Mouse (Mus musculus) lung, embryonic 14.5 days (tissue): Measurements from ENCODE around the gene Olfr1394. TPM values are rescaled to one million over a fixed set of nuclear protein-coding genes. Genes with fewer than 3 reads are reported as not detected.

Experiments
- ATAC-seq: fragments of 200-750 bp; cut with Nextera tagmentation; 2 replicates; pipeline ENCODE4 v1.8.0; 2017; ENCODE audit warnings: mild to moderate bottlenecking, moderate TSS enrichment, moderate library complexity; ENCODE audit not compliant: insufficient read depth
- DNase-seq: peaks from one replicate; pipeline ENCODE4 v3.0.0-alpha.2; 2015
- H3K27ac ChIP-seq: fragments of 300-500 bp; sonication (generic); 2 replicates; pipeline ENCODE4 v1.5.1; 2014; ENCODE audit warnings: low read depth, mild to moderate bottlenecking, moderate library complexity
- H3K27me3 ChIP-seq: fragments of 300-500 bp; sonication (generic); 2 replicates; pipeline ENCODE4 v1.6.1; 2014; ENCODE audit warnings: low read length, control low read depth; ENCODE audit not compliant: insufficient read depth
- H3K36me3 ChIP-seq: fragments of 300-500 bp; sonication (generic); 2 replicates; pipeline ENCODE4 v1.6.1; 2014; ENCODE audit warnings: control low read depth; ENCODE audit not compliant: insufficient read depth
- H3K4me1 ChIP-seq: fragments of 300-500 bp; sonication (generic); 2 replicates; pipeline ENCODE4 v1.6.1; 2014; ENCODE audit warnings: antibody characterized with exemption, control low read depth; ENCODE audit not compliant: insufficient read depth
- H3K4me2 ChIP-seq: fragments of 300-500 bp; sonication (generic); 2 replicates; pipeline ENCODE4 v1.6.1; 2014; ENCODE audit warnings: mild to moderate bottlenecking
- H3K4me3 ChIP-seq: fragments of 300-500 bp; sonication (generic); 2 replicates; pipeline ENCODE4 v1.5.1; 2014; ENCODE audit warnings: low read depth, low read length
- H3K9ac ChIP-seq: fragments of 300-500 bp; sonication (generic); 2 replicates; pipeline ENCODE4 v1.6.1; 2014
- H3K9me3 ChIP-seq: fragments of 300-500 bp; sonication (generic); 2 replicates; pipeline ENCODE4 v1.6.1; 2016; ENCODE audit warnings: low read depth, low read length, control low read depth
- CTCF ChIP-seq: IDR thresholded peaks from 2 replicates; pipeline ENCODE4 v1.5.1; 2016; ENCODE audit warnings: antibody characterized with exemption, low read depth
- WGBS: fragments of 180-500 bp; shearing (Covaris S2); extraction: QIAGEN DNeasy Blood & Tissue Kit; methylation state at CpG from one replicate; pipeline ENCODE4 v1.1.7; 2014; 5-methylcytosine and 5-hydroxymethylcytosine counted together
- polyA plus RNA-seq: library from polyadenylated mRNA; unstranded; fragments of >200 nt; fragmentation: Nextera tagmentation; extraction: Ambion mirVana; gene quantifications from 2 replicates; pipeline ENCODE4 v1.2.1, GENCODE M21; 2014

Olfr1394 gene
- polyA plus RNA-seq = not detected in 2 replicates

DNA sequence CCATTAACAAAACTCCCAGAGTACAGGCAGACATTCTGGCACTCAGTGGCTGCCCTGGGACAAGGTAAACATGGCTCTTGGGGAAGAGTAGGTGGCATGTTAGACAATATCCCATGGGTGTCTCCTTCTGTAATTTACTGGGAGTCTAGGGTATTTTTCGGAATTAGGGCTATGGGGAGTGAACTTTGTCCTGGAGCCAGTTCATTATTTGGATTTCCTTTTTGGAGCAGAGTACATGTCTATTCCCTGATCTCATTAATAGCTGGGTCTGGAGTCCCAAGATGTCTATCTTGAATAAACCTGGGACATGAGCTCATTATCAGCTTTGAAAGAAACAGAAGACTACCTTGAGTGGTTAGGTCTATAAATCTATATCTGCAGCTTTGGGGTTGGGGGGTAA is at the start of gene Olfr1394:
Olfr1394 (plus strand) TSS at position 301 of the 400 bp plus-strand sequence.
- no peak for TF ChIP-seq CTCF
- no peak for ATAC-seq
- Histone ChIP-seq H3K4me3 (no peak within 1 kb of the TSS), H3K9ac (no peak within 1 kb of the TSS), H3K27me3 (no peaks in the 10 kb centered on the region), H3K9me3 (no peaks in the 10 kb centered on the region), H3K27ac (no peak within 1 kb of the TSS), H3K4me2 (no peak within 1 kb of the TSS), H3K36me3 (no peaks in the 10 kb centered on the region), H3K4me1 (no peaks in the 10 kb centered on the region)
- no peak for DNase-seq
- 84% methylated on average over 1 of the region's 1 CpGs for WGBS

DNA sequence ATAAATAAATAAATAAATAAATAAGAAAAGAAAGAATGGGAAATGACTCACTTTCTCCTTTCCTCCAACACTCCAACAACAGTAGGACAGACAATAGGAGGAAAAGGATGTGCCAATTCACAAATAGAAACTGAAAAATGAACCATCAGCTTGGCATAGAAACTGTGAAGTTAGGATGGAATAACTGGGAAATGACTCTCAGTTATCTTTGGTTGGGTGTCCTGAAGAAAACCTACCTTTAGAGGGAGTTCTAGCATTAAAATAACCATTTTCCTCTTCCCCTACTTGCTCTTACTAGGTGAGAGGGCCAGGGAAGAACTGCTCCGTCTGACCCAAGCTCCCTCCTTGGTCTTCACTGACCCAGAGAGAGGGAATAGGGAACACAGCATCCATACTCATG is 48.4 kb upstream of the Olfr1394 start:
- WGBS = 63% methylated on average over 1 of the region's 1 CpGs
- no peak for TF ChIP-seq CTCF
- DNase-seq = no peak

DNA sequence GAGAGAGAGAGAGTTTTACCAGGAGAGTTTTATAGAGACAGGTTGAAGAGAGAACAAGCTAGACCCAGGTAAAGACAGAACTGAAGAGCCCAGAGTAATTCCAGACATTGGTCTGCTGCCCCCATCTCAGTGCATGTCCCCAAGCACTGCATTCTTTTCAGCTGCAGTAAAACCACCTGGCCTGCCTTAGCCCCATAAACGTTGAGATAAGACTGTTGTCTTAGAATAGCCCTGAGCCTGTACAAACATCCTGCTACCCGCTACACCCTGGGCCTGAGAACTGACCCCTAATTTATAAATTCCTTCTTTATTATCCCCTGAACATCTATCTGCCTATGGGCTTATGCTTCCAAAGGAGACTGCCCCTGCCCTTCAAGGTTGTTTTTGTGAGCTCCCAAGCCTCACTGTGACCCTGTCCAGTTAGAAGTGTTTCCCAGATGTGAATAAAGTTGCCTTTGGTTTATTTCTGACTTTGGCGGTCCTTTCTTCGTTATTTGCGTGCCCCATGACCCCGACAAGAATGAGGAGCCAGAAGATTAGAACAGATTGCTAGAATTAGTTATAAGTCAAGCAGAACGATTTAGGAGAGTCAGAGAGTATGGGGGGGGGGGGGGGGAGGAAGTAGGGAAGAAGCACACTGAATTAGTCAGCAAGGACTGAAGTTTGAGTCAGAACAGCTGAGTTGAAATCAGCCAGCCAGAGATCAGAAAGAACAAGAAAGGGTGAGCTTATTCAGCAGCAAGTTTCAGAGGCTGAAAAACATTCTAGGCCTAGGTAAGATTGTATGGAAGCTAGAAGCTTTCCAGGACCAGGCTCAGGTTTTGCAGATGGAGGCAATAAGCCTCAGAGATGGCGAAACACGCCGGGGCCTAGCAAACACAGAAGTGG is 46.3 kb upstream of the Olfr1394 start:
- H3K9ac ChIP-seq = no peak overlapping the region
- DNase-seq (no peak), ATAC-seq (no peak)
- H3K36me3 ChIP-seq = no peaks in the 10 kb centered on the region
- no peak overlapping the region for H3K4me2 ChIP-seq
- no peak for TF ChIP-seq CTCF
- no peak overlapping the region for H3K4me3 ChIP-seq
- H3K9me3 ChIP-seq = no peaks in the 10 kb centered on the region
- H3K4me1 ChIP-seq = no peaks in the 10 kb centered on the region
- WGBS = 56% methylated on average over 10 of the region's 10 CpGs
- H3K27me3 ChIP-seq = no peaks in the 10 kb centered on the region
- H3K27ac ChIP-seq = no peak overlapping the region

More for the DNA sequence above, 48.4 kb upstream of the Olfr1394 start:
- H3K36me3 ChIP-seq = no peaks in the 10 kb centered on the region
- no peaks in the 10 kb centered on the region for H3K9me3 ChIP-seq
- no peak overlapping the region for H3K4me3 ChIP-seq
- H3K27me3 ChIP-seq = no peaks in the 10 kb centered on the region
- no peaks in the 10 kb centered on the region for H3K4me1 ChIP-seq
- H3K9ac ChIP-seq = no peak overlapping the region
- H3K4me2 ChIP-seq = no peak overlapping the region
- H3K27ac ChIP-seq = no peak overlapping the region
- no peak for ATAC-seq

DNA sequence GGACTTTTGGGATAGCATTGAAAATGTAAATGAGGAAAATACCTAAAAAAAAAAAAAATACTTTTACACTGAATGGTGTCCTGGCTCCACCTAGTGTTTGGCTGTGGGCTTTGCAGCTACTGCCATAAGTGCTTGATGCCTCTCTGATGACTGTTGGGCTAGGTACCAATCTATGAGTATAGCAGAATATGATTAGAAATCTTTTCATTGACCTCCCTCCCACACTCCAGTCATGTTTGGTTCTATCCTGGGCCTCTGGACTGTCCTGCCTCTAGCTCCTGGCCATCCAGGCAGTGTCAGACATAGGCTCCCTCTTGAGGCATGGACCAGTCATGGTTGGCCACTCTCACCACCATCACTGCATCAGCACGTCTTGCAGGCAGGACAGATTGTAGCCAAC is 45.3 kb upstream of the Olfr1394 start:
- DNase-seq (peak; percentile 75), ATAC-seq (no peak)
- no peak overlapping the region for H3K4me2 ChIP-seq
- WGBS = 28% methylated on average over 1 of the region's 1 CpGs
- H3K27ac ChIP-seq = no peak overlapping the region
- no peaks in the 10 kb centered on the region for H3K36me3 ChIP-seq
- H3K4me1 ChIP-seq = no peaks in the 10 kb centered on the region
- no peaks in the 10 kb centered on the region for H3K9me3 ChIP-seq
- H3K27me3 ChIP-seq = no peaks in the 10 kb centered on the region
- no peak overlapping the region for H3K9ac ChIP-seq
- no peak overlapping the region for H3K4me3 ChIP-seq
- TF ChIP-seq CTCF = peak; percentile 70

DNA sequence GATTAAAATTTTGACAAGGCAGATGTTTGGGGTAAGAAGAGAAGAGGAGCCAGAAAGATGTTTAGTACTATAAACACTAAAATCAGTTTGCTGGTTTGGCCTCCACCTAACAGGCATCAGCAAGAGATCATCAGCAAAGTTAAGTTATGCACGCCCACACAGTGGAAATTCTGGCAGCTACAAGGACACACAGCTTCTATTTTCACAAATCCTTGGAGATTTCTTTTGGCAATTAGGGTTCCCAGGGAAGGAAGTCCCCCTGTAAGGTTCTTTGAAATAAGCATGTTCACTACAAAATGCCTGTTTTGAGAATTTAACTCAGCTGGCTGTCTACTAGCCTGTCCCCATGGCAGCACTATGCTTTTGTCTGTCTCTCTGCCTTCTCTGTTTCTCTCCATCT is 43.2 kb upstream of the Olfr1394 start:
- Histone ChIP-seq H3K4me3 (no peak overlapping the region), H3K9ac (no peak overlapping the region), H3K27ac (no peak overlapping the region), H3K4me2 (no peak overlapping the region), H3K4me1 (no peaks in the 10 kb centered on the region), H3K9me3 (no peaks in the 10 kb centered on the region), H3K27me3 (no peaks in the 10 kb centered on the region), H3K36me3 (no peaks in the 10 kb centered on the region)
- DNase-seq (no peak), ATAC-seq (no peak)
- WGBS = 65% methylated on average over 1 of the region's 1 CpGs
- TF ChIP-seq CTCF = no peak

DNA sequence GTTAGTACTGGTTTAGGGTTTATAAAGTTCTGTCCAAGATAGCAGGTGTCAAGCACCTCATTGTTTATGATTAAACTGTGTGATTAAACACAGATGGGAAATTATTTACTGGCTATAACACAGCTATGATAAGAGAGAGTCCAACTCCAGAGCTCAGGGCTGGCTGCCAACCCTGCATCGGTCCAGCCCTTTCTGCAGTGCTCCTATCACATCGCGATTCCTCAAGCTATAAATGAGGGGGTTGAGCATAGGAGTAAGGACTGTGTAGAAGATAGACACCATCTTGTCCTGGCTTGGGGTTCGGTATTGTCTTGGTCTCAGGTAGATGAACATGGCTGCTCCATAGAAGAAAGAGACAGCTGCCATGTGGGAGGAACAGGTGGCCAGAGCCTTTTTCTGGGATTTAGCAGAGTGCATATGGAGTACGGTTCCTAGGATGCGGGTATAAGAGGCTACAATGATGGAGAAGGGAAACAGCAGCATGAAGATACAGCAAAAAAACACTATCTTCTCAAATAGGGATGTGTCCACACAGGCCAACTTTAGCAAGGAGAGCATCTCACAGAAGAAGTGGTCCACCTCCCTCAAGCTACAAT is 41.5 kb upstream of the Olfr1394 start:
- Histone ChIP-seq H3K36me3 (no peaks in the 10 kb centered on the region), H3K27ac (no peak overlapping the region), H3K9ac (no peak overlapping the region), H3K4me1 (no peaks in the 10 kb centered on the region), H3K27me3 (no peaks in the 10 kb centered on the region), H3K9me3 (no peaks in the 10 kb centered on the region), H3K4me3 (no peak overlapping the region), H3K4me2 (no peak overlapping the region)
- peak; percentile 68 for DNase-seq
- 64% methylated on average over 6 of the region's 6 CpGs for WGBS
- ATAC-seq = peak; percentile 77; the same call in 1 of the 2 replicates
- TF ChIP-seq CTCF = no peak

DNA sequence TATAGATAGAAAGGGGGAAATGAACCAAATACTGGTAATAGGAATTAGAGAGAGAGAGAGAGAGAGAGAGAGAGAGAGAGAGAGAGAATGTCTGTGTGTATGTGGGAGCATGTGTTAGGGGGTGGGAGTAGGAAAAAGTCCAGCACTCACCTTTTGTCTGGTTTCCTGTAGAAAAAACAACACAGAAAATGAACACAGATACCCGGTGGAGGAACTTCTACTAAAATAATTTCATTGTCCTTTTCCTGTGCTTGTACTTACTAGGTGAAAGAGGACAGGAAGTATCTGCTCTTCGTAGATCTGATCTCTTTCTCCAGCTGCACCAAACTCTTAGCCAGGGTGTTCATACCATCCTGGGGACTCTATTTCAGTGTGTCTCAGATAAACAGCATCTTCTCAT is 40.0 kb upstream of the Olfr1394 start:
- Histone ChIP-seq H3K4me3 (no peak overlapping the region), H3K36me3 (no peaks in the 10 kb centered on the region), H3K27me3 (no peaks in the 10 kb centered on the region), H3K9me3 (no peaks in the 10 kb centered on the region), H3K4me2 (no peak overlapping the region), H3K27ac (no peak overlapping the region), H3K4me1 (no peaks in the 10 kb centered on the region), H3K9ac (no peak overlapping the region)
- ATAC-seq = no peak
- TF ChIP-seq CTCF = no peak
- WGBS = 59% methylated on average over 2 of the region's 2 CpGs
- no peak for DNase-seq
